Mouse (Mus musculus): ENCODE measurements around the gene Rem2.

The Rem2 gene

DNA sequence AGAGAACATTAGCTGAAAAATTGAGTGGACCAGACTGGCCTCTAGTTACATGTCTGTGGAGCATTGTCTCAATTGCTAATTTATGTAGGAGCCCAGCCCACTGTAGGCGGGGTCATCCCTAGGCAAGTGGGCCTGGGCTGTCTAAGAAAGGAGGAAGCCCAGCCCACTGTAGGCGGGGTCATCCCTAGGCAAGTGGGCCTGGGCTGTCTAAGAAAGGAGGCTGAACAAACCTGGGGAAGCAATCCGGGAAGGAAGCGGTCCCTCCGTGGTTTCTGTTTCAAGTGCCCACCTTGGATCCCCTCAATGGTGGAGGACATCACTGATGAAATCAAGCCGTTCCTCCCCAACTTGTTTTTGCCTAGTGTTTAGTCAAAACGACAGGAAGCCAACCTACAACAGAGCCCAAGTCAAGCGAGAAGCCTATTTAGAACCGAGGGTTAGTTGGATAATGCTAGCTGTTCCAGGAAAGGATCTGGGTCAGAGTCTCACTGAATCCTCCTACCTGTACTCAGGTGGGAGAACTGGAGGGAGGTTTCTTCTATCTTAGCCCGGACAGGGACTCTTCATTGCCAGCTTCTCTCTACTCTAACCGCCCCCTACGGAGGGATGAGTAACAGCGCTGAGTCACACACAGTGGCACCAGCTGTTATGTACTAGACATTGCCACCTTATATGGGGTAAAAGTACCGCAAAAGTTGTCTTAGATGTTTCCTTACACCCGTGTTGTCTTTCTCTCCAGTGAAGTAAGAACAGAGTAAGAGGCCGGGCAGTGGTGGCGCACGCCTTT is 16.6 kb downstream of the Rem2 start:
- DNase-seq (ENCODE audit: low spot score in 2 of 2) = no peak

DNA sequence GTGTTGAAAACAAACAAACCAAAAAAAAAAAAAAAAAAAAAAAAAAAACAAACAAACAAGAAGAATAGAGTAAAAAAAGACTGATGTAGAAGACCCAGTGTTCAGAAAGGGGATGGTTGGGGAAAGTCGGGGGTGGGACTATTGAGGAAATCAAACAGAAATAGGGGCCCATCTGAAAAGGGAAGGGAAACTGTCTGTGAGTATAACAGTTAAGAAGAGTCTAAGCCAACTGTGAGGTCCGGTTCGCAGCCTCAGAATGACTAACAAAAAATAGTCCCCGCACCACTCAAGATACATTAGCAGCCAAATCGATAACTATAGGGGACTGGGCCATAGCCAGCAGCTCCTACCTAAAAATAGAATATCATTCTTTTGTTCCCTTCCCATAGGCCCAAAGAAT is 17.3 kb downstream of the Rem2 start:
- DNase-seq (ENCODE audit: low spot score in 2 of 2) = no peak

DNA sequence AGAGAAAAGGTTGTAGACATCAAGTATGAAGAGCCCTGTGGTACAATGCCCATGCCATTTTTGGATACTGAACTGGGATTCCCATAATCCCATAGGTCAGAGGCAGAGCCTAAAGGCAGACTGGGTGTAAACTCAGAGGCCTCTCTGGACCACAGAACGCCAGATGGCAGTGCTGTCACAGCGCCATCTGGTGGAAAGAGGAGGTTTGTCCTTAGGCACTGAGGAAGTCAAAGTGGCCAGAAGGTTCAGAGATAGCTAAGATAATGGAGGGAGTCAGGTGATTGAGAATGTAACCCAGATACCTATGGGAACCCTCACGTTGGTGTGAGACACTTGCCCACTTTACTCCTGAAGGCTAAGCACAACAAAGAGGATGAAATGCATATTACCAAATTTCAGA is 18.3 kb downstream of the Rem2 start:
- DNase-seq (ENCODE audit: low spot score in 2 of 2) = peak; percentile 56 to 62

DNA sequence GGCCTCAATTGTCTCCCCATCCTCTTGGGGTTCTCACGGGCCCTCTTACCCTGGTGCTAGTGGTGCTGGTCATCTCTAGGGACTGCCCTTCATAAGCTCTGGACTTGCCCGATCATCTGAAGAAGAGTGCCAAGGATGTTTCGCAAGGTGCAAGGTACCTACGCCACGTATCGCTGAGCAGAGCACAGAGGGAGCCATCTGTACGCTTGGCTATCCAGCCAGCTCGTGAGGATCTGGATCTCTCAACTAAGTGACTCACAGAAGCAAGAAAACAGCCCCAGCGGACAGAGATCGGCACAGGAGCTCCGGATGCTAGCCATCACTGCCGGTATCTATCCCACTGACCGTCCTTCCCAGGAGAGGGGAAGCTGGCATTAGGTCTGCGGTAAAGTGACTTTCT is 20.8 kb downstream of the Rem2 start:
- DNase-seq (ENCODE audit: low spot score in 2 of 2) = no peak

DNA sequence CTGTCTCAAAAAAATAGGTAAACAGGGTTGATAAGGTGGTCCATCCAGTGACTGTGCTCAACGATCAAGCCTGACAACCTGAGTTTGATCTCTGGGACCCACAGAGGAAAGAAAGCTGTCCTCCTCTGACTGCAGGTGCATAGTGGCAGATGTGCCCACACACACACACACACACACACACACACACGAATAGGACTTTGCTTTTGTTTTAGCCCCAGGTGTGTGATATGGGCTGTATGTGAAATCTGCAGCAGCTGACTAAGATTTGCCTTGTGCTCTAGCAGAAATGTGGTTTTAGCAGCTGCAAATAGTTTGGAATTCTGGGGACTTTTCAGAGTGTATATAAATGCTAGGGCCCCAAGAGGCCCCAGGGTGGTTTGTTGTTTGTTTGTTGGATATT is 23.4 kb downstream of the Rem2 start:
- DNase-seq (ENCODE audit: low spot score in 2 of 2) = no peak

DNA sequence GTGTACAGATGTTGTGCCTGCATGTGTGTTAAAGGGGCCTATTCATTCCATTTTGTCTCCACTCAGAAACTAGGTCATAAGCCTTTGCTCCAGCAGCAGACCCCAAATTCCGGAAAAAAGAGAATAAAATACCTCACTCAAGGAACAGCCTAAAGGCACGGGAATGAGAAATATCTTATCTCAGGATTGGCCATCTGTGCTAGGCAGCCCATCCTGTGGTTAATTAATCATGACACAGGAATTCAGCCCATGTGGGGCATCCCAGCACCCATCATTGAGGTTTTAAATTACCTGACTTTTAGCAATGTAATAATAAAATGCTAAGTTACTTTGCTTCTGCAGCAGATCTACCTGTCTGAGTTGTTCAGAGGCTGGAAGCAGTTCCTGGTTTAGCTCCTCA is 25.5 kb downstream of the Rem2 start:
- no peak for DNase-seq (ENCODE audit: low spot score in 2 of 2)

DNA sequence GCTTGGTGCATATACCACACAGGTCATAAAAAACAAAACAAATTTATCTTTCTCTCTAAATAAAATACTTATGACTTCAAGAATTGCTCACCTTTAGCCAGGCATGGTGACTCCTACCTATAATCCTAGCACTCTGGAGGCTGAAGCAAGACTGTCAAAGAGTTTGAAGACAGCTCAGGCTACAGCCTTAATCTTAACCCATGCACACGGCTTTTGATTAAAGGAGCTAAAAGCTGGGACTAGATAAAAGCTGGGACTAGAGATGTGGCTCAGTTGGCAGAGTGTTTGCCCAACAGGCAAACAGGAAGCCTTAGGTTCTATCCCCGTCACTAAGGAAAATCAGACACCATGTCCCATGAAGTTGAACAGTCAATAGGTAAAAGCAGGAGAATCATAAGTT is 27.2 kb downstream of the Rem2 start:
- no peak for DNase-seq (ENCODE audit: low spot score in 2 of 2)

DNA sequence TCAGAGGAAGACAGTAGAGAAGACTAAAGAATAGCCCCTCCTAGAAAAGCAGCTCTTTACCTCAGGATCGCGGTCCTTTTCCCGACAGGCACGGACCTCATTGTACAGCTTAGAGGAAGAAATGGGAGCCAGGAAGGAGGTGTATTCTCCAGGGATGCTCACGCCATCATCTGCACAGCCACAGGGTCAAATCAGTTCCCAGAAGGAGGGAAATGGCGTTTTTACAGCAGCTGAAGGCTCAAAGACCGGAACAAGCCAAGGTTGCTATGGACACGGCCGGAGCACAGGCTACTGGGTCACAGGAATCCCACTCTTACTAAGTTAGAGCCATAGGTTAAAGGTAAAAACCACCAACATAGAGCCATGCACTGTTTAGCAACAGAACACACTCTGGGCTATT is 33.9 kb downstream of the Rem2 start:
- DNase-seq (ENCODE audit: low spot score in 2 of 2) = no peak

DNA sequence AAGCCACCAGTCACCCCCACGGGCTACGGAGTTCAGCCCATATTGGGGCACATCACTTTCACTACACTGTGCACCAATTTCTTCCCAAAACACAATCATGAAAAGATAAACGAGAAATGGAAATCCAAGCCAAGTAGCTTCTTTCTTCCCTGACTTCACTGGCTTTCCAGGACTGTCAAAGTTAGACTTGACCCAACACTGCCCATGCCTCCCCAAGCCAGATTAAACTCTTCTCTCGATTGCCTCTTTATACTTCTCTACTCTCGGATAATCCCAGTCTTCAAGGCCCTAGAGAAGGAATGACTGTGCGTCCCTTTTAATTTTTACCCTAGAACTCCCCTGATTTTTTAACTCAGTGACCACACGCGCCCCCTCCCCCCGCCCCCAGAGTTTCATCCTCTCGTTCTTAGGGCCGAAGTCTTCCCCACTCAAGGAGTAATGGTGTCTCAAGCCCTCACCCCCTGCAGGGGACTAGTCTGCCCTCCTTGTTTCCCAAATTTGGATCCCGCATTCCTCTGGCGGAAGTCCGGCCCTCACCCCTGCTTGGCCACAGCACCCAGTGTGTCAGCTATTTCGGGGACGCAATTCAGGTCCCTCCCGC is 40.9 kb downstream of the Rem2 start:
- no peak for DNase-seq (ENCODE audit: low spot score in 2 of 2)

DNA sequence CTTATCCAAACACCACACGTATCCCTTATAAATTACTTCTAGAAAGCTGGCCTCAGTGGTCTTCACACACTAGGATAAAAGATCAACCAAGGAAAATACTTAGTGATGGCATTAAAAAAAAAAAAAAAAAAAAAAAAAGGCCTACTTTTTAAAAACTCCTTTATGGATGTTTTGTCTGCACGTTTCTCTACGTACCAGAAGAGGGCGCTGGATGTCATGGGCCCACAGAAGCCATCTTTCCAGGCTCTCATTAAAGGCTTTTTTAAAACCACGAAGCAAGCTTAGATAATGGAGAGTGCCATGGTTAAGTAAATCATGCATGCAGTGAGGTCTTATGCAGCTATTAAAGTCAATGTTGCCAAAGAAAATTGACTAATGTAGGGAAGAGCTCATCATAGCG is 47.7 kb downstream of the Rem2 start:
- DNase-seq (ENCODE audit: low spot score in 2 of 2) = no peak

DNA sequence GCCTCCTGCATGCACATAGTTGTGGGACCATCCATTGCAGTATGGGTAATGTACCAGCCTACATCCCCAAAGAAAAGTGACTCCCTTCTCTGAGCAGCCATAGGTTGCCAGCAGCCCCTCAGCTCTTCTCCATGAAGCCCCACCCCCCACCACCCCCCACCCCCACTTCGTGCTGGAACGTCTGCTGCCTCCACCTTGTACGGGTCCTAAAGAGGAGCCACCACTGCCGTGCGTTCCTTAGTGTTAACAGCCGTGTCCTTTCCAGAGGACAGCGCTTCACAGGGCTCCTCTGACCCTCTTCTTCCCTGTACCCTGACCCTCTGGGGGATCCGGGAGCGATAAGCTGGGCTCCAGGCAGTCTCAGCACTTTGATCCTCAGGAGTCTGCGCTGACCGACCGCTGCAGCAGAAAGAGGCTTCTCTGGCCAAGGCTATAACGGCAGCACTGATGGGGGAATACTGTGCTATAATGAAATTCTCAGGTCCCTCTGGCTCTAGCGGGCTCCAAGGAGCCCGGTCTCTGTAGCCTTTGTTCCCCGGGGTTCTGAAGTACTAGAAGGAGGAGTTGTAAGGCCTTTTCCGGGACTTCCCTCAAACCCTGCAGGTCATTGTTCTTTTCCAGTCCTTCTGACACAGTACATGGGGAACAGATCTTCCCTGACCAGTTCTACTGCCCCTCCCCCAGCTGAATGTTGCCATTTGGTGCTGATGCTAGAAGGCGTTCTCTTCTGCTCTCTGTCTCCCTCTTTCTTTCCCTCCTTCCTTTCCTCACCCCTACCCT is 51.5 kb downstream of the Rem2 start:
- peak; percentile 12 to 22 for DNase-seq (ENCODE audit: low spot score in 2 of 2)

DNA sequence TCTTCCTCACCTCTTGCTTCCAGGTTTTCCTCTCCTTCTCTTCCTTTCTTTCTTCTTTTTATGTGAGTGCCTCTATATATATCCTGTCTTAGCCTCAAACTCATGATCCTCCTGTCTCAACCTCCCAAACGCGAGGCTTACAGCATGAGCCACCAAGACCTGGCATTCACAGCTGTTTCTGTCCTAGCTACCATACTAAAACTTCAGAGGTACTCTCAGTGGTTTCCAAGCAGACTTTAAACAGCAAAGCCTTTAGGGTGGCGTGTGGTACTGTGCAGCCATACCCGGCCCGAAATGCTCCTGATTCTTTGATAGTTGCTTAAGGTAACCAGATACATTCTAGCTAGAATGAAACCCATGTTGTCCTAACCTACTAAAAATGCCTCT is 52.1 kb downstream of the Rem2 start:
- no peak for DNase-seq (ENCODE audit: low spot score in 2 of 2)

DNA sequence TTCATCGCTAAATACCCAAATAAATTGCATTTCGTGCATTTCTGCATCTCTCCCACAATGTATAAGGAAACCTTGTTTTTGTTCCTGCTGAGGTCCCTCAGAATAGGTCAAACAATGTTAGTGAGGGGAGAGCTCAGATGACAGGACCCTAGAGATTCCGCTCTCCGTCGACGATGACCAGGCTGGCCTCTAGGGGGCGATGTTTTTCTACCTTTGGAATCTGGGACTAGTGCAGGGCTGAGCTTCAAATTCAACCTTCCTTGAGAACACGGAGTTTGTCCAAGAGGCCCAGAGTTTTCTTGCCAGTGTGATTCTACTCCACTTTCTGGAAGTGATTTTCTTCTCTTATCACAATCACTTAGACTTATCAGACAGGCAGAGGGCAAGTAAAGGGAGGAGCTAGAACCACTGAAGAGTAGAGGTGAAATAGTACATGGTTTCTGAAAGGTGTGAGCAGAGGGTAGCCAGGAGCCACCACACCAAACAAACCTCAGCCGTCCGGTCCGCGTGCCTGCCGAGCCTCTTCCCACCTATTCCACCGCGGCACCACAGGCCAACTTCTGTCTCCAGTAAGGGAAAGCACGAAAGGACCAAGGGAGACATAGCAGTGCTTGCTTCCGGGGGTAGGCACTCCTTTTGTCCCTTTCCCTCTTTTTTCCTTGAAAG is 52.7 kb downstream of the Rem2 start:
- peak; percentile 78 to 80 for DNase-seq (ENCODE audit: low spot score in 2 of 2)

Data from urinary bladder, postnatal 36 days (tissue).